Mouse (Mus musculus): ENCODE measurements around the gene Icam5.

GRCm38 (mm10) chr9:21015571-21016130, 16.2 kb upstream of the Icam5 start, which contains the start of gene Icam1:
- peak; percentile 96 for TF ChIP-seq POLR2A (IDR thresholded peaks at IDR 0.05; ENCODE audit: borderline replicate concordance, low read depth, low read length)
- TF ChIP-seq CTCF (IDR thresholded peaks at IDR 0.05; ENCODE audit: low read depth, low read length), result no peak

All from bone marrow macrophage, adult 2 months (primary cell).